Mouse (Mus musculus) forebrain, embryonic 16.5 days (tissue): ENCODE measurements around the gene Vav3. TPM values are rescaled to one million over a fixed set of nuclear protein-coding genes. Genes with fewer than 3 reads are reported as not detected.

Experiments used
- ATAC-seq: fragments of 200-750 bp; cut with Nextera tagmentation; 2 replicates; pipeline ENCODE4 v1.8.0; 2017; ENCODE audit warnings: mild to moderate bottlenecking, moderate library complexity
- H3K27ac ChIP-seq: fragments of 300-500 bp; sonication (generic); 2 replicates; pipeline ENCODE4 v1.5.1; 2014; ENCODE audit warnings: low read length, control low read depth
- H3K27me3 ChIP-seq: fragments of 300-500 bp; sonication (generic); replicated peaks from 2 replicates; pipeline ENCODE4 v1.6.1; 2014; ENCODE audit warnings: low read length; ENCODE audit not compliant: control insufficient read depth, insufficient read depth
- H3K36me3 ChIP-seq: fragments of 300-500 bp; sonication (generic); 2 replicates; pipeline ENCODE4 v1.6.1; 2014; ENCODE audit not compliant: control insufficient read depth, insufficient read depth
- H3K4me1 ChIP-seq: fragments of 300-500 bp; sonication (generic); replicated peaks from 2 replicates; pipeline ENCODE4 v1.6.1; 2014; ENCODE audit warnings: low read length; ENCODE audit not compliant: control insufficient read depth, insufficient read depth
- H3K4me2 ChIP-seq: fragments of 300-500 bp; sonication (generic); 2 replicates; pipeline ENCODE4 v1.6.1; 2014; ENCODE audit warnings: mild to moderate bottlenecking, low read length, control low read depth
- H3K4me3 ChIP-seq: fragments of 300-500 bp; sonication (generic); replicated peaks from 2 replicates; pipeline ENCODE4 v1.5.1; 2014; ENCODE audit warnings: mild to moderate bottlenecking, low read length, control low read depth
- H3K9ac ChIP-seq: fragments of 300-500 bp; sonication (generic); replicated peaks from 2 replicates; pipeline ENCODE4 v1.6.1; 2014; ENCODE audit warnings: low read depth, low read length, control low read depth
- H3K9me3 ChIP-seq: fragments of 300-500 bp; sonication (generic); 2 replicates; pipeline ENCODE4 v1.6.1; 2016; ENCODE audit warnings: low read length; ENCODE audit not compliant: control insufficient read depth
- WGBS: fragments of 180-500 bp; shearing (Covaris S2); extraction: QIAGEN DNeasy Blood & Tissue Kit; methylation state at CpG from one replicate; pipeline ENCODE4 v1.1.7; 2014; 5-methylcytosine and 5-hydroxymethylcytosine counted together
- polyA plus RNA-seq: library from polyadenylated mRNA; unstranded; fragments of >200 nt; fragmentation: Nextera tagmentation; extraction: Ambion mirVana; gene quantifications from 2 replicates; pipeline ENCODE4 v1.2.1, GENCODE M21; 2015

Vav3 gene
- polyA plus RNA-seq, 1 experiment from 2014 or later = 7.9 TPM

DNA sequence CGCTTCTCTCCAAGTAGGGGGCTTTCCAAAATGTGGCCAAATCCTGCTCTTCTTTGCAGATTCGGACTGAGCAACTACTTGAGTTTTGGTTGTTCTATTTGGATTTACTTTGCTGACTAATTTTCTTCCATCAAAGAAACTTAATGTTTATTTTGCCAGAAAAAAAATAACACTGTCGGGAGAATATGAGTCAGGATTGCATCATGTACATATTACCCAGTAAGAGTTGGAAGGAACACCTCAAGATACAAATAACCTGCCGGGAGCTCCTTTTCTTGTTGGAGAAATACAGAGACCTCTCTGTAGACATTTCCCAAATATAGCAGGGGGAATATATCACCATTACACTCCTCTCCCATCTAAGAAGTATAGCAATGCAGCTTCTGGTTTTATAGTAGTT lies 300.3 kb downstream of the Vav3 start:
- no peak for ATAC-seq
- H3K27me3 ChIP-seq = no peaks in the 10 kb centered on the region
- H3K9ac ChIP-seq = no peak overlapping the region
- peaks cover 4% of the 10 kb centered on the region for H3K4me1 ChIP-seq
- 80% methylated on average over 4 of the region's 4 CpGs for WGBS
- H3K27ac ChIP-seq = no peak overlapping the region
- H3K9me3 ChIP-seq = no peaks in the 10 kb centered on the region
- H3K4me2 ChIP-seq = no peak overlapping the region
- no peaks in the 10 kb centered on the region for H3K36me3 ChIP-seq
- H3K4me3 ChIP-seq = no peak overlapping the region

DNA sequence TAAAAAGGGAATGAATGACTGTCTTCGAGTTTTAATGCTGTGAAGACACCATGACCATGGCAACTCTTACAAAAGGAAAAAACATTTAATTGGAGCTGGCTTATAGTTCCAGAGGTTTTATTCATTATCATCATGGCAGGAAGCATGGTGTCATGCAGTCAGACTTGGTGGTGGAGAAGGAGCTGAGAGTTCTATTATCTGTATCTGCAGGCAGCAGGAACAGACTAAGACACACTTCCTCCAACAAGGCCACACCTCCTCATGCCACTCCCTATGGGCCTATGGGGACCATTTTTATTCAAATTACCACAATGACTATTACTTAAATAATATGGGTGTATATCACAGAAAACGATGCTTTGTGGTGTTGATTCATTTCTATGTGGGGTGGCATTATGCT lies 307.8 kb downstream of the Vav3 start:
- Histone ChIP-seq H3K27me3 (no peaks in the 10 kb centered on the region), H3K4me1 (no peaks in the 10 kb centered on the region), H3K27ac (no peak overlapping the region), H3K9me3 (no peaks in the 10 kb centered on the region), H3K4me2 (no peak overlapping the region), H3K4me3 (no peak overlapping the region), H3K36me3 (no peaks in the 10 kb centered on the region), H3K9ac (no peak overlapping the region)
- ATAC-seq = no peak
- WGBS = 88% methylated on average over 2 of the region's 2 CpGs

DNA sequence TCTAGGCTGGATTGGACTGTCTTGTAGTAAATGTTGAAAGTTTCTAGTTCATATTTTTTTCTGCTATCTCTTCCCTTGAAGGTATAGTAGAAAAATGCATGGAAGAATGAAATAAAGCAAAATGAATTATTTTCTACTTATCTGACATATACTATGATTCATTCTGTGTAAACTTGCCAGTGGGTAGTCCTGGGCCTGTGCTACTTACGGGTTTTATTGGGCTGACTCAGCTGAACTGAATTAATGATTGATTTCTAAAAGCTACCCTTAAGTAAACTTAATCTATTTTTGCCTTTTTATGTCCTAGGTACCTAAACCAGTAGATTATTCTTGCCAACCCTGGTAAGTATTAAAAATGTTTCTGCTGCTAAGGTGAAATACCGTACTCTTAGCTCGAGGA lies 311.0 kb downstream of the Vav3 start:
- H3K4me3 ChIP-seq = no peak overlapping the region
- WGBS = 96% methylated on average over 3 of the region's 3 CpGs
- no peaks in the 10 kb centered on the region for H3K36me3 ChIP-seq
- H3K4me1 ChIP-seq = no peaks in the 10 kb centered on the region
- H3K27ac ChIP-seq = no peak overlapping the region
- ATAC-seq = no peak
- H3K9ac ChIP-seq = no peak overlapping the region
- H3K4me2 ChIP-seq = no peak overlapping the region
- H3K9me3 ChIP-seq = no peaks in the 10 kb centered on the region
- no peaks in the 10 kb centered on the region for H3K27me3 ChIP-seq

DNA sequence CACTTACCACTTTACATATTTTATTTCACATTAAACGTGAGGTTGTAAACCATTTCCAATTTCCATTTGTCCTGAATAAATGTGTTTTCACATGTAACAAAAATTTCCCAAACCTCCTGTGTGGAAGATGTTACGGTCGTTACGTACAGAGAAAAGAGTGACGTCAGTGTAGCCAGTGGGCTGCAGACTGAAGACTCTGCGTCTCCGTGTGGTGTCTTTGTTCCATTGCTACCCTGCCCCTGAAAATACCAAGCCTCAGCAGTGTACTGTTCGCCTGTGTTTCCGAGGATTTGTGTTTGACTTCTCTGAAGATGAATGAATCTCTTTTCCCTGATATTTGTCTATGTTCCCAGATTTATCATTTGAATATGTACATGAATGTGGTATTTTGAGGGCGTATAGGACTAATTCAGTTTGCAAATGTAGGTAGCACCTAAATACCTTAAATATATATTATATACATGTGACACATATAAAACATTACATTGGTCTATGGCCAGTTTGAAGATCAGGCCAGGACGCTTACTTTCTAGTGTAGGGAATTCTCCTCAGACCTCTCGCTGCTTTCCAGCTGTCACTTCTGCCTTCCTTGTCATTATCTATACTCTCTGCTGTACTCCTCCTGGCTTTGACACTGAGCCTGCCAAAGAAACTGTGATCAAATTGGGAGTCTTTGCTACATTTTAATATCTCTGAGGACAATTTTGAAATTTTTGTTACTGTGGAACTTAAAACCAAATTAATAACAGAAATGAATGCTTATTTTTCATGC lies 312.6 kb downstream of the Vav3 start:
- H3K27me3 ChIP-seq = no peaks in the 10 kb centered on the region
- WGBS = 75% methylated on average over 12 of the region's 12 CpGs
- no peaks in the 10 kb centered on the region for H3K4me1 ChIP-seq
- H3K36me3 ChIP-seq = no peaks in the 10 kb centered on the region
- H3K27ac ChIP-seq = no peak overlapping the region
- ATAC-seq = no peak
- no peak overlapping the region for H3K9ac ChIP-seq
- H3K4me2 ChIP-seq = no peak overlapping the region
- no peak overlapping the region for H3K4me3 ChIP-seq
- no peaks in the 10 kb centered on the region for H3K9me3 ChIP-seq

DNA sequence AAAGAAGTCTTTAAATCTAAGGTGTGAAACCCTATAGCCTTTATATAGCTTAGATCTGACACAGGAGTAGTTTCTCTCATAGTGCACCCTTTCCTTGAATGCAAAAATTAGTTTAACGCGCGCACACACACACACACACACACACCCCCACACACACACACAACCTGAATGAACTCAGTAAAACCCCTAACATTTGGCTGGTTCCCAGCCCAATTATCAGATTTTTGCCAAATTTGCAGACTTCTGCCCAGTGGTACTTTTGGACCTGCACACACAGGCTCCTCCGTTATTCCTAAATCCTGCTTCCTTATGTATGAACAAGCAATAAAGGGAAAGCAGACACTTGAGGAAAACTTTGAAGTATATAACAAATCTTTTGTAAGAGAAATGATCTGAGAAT lies 313.9 kb downstream of the Vav3 start:
- ATAC-seq = no peak
- no peak overlapping the region for H3K9ac ChIP-seq
- H3K36me3 ChIP-seq = no peaks in the 10 kb centered on the region
- no peaks in the 10 kb centered on the region for H3K27me3 ChIP-seq
- WGBS = 84% methylated on average over 4 of the region's 4 CpGs
- H3K9me3 ChIP-seq = no peaks in the 10 kb centered on the region
- H3K4me2 ChIP-seq = no peak overlapping the region
- no peak overlapping the region for H3K27ac ChIP-seq
- no peaks in the 10 kb centered on the region for H3K4me1 ChIP-seq
- H3K4me3 ChIP-seq = no peak overlapping the region

DNA sequence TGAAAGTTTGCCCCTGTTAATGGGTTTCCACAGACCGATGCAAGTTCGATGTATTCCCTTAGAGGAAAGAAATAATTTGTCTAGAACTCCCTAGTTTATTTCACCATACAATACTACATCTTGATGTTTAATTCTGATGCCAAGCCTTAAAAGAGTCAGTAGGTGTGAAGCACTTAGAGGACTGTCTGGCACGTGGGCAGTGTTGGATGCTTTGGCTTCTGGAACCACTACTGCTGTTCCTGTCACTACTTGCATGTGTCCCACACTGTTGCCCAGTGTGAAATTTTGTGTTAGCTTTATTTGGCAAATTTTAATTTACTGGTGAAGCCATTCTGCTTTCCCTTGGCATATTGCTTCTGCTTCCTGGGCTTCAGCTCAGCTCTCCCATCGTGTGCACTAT lies 331.3 kb downstream of the Vav3 start:
- Histone ChIP-seq H3K27ac (no peak overlapping the region), H3K9ac (no peak overlapping the region), H3K36me3 (no peaks in the 10 kb centered on the region), H3K27me3 (no peaks in the 10 kb centered on the region), H3K9me3 (no peaks in the 10 kb centered on the region), H3K4me2 (no peak overlapping the region), H3K4me3 (no peak overlapping the region), H3K4me1 (no peaks in the 10 kb centered on the region)
- 77% methylated on average over 4 of the region's 4 CpGs for WGBS
- ATAC-seq = peak; percentile 81

DNA sequence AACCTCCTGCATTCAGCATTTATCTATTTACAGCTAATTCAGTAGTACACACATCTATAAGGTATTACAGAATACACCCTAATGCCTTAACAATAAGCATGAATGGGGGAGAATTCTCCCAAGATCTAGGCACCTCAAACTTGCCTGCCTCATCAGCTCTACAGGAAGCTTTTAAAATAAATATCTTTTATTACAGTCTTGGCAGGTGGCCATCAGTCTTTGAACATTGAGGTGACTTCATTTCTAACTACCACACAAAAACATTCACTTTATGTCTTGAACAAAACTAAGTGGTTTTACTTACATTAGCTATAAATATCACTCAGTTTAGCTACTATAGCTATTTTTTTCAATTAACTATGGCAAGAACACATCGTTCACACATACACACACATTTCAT lies 332.5 kb downstream of the Vav3 start:
- no peaks in the 10 kb centered on the region for H3K9me3 ChIP-seq
- 86% methylated on average over 1 of the region's 1 CpGs for WGBS
- H3K36me3 ChIP-seq = no peaks in the 10 kb centered on the region
- no peaks in the 10 kb centered on the region for H3K4me1 ChIP-seq
- no peak overlapping the region for H3K27ac ChIP-seq
- H3K9ac ChIP-seq = no peak overlapping the region
- H3K4me3 ChIP-seq = no peak overlapping the region
- H3K4me2 ChIP-seq = no peak overlapping the region
- no peak for ATAC-seq
- H3K27me3 ChIP-seq = no peaks in the 10 kb centered on the region

DNA sequence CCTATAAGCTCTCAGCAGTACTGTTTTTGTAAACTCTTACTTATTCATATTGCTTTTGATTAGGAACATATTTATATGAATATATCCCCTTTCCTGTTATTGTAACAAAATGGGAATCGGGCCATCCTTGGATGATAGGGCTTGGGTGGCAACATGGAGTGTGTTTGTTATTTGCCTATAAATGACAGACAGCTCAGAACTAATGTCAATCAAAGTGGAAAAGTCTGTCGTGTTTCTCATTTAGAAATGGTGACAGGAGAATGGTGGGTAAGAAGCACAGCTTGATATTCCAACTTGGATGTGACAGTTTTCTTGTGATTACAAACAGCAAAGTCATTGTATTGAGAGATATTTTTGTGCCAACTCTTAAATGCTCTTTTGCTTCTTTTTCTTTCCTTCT lies 339.8 kb downstream of the Vav3 start:
- Histone ChIP-seq H3K4me2 (no peak overlapping the region), H3K27ac (no peak overlapping the region), H3K9me3 (no peaks in the 10 kb centered on the region), H3K27me3 (no peaks in the 10 kb centered on the region), H3K4me3 (no peak overlapping the region), H3K9ac (no peak overlapping the region), H3K4me1 (peaks cover 3% of the 10 kb centered on the region), H3K36me3 (no peaks in the 10 kb centered on the region)
- WGBS = 69% methylated on average over 2 of the region's 2 CpGs
- peak; percentile 83 for ATAC-seq

DNA sequence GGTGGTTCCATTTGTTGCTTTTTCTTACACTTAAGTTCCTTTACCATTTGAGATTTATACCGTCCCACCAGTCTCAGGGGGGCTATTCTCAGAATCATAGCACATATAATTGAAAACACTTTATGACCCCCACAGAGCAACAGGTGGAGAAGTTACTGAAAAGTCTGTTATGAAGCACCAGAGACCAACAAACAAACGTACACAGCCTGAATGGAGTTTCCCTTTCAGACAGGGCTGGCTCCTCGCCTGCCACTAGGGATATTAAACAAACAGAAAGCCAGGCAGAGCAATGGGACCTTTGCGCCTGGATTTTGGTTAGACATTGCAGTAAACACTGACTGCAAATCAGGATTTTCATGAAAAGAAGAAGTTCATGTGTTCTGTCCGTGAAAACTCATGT lies 341.4 kb downstream of the Vav3 start:
- Histone ChIP-seq H3K27ac (no peak overlapping the region), H3K27me3 (no peaks in the 10 kb centered on the region), H3K36me3 (no peaks in the 10 kb centered on the region), H3K4me1 (peaks cover 3% of the 10 kb centered on the region), H3K9ac (no peak overlapping the region), H3K9me3 (no peaks in the 10 kb centered on the region), H3K4me2 (no peak overlapping the region), H3K4me3 (no peak overlapping the region)
- WGBS = 88% methylated on average over 5 of the region's 5 CpGs
- ATAC-seq = no peak
